Mouse (Mus musculus) heart, postnatal 4 days (tissue): ENCODE results near the gene Pkn2. TPM values are rescaled to one million over a fixed set of nuclear protein-coding genes. Genes with fewer than 3 reads are reported as not detected.

Experiments
- total RNA-seq, 2 experiments: library from RNA; stranded (reverse); gene quantifications; 2 replicates each; pipeline ENCODE4 v1.2.3; 2021

Pkn2 gene
- total RNA-seq, 2 experiments from 2014 or later, result 53.1 to 56.4 TPM

Other genes starting within 250 kb of the Pkn2 start
- gene Kyat3, start 181.0 kb downstream of the Pkn2 start, total RNA-seq, result 1 to 10 TPM; 5.7 to 6.1 TPM
- 10 to 100 TPM; 37.5 to 39.1 TPM for gene Gtf2b, start 117.0 kb downstream of the Pkn2 start, total RNA-seq